In the genomic region with DNA sequence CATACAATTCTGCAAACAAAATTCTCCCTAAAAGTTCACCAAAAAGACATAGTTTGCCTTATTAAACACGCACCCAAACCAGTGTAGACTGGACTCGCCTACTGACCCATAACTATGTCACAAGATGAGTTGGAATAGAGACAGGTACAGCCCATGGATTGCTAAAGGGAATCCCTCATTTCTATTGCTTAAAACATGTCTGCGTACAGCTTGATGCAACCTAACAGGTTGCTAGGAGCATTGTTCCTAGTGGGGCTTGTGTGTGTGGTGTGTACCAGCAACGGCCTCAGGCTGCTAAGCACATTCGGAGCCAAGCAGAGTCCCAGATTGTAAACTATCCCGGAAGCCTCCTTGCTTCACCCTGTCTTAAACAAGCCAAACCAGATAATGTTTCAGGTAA, we compare ENCODE assay signal across 9 mouse cellular contexts. TPM values are rescaled to one million over a fixed set of nuclear protein-coding genes. Genes with fewer than 3 reads are reported as not detected.
DNase-seq lines count a peak whose midpoint lies in the region; ATAC-seq and TF ChIP-seq lines count a peak whose summit lies in the region.
"Had no signal": no experiment of that assay in that cellular context is flagged by ENCODE, and none has a peak within 500 bp of the region (broad histone marks: within the 10 kb centered on the region; RNA-seq: fewer than 3 reads in every experiment).

No protein-coding gene starts in this region.

- H3K27ac ChIP-seq in heart, embryonic 15.5 days: no peak overlapping the region
- no peak overlapping the region for H3K27ac ChIP-seq in ES-E14 (ENCODE audit: insufficient read depth, low read depth, low read length, poor library complexity, severe bottlenecking)
- H3K27ac ChIP-seq in liver, embryonic 11.5 days (ENCODE audit: low read depth, low read length): no peak overlapping the region
- H3K27ac ChIP-seq: limb, embryonic 12.5 days had no signal

- in situ Hi-C loops in ES-E14 (cut with MboI; ENCODE audit: low sequenced_read_pairs in 2 of 2, unreplicated experiment in 2 of 2): no loop called here

- no peaks in the 10 kb centered on the region for H3K9me3 ChIP-seq in heart, embryonic 15.5 days (replicated peaks)
- no peaks in the 10 kb centered on the region for H3K9me3 ChIP-seq in ES-E14 (ENCODE audit: control insufficient read depth, insufficient read depth, low read depth, low read length)
- no peaks in the 10 kb centered on the region for H3K9me3 ChIP-seq in liver, embryonic 11.5 days (ENCODE audit: control insufficient read depth, low read length)
- H3K9me3 ChIP-seq: limb, embryonic 12.5 days had no signal

- no peak for DNase-seq in heart, postnatal 4 days
- peak; percentile 38 for DNase-seq in 416B (ENCODE audit: low read depth)
- no peak for DNase-seq in ES-E14 (ENCODE audit: low read depth, low spot score)
- no peak for DNase-seq in liver, embryonic 11.5 days (ENCODE audit: low spot score)
- DNase-seq in spleen, postnatal 14 days (ENCODE audit: low spot score in 2 of 2): no peak
- DNase-seq in c-Kit-positive CD71-positive TER-119-positive erythroid progenitor cells, embryonic 14.5 days (ENCODE audit: low spot score): no peak
- DNase-seq in yolk sac, embryonic 10.5 days (ENCODE audit: low spot score): no peak

- WGBS in heart, embryonic 15.5 days: 66% methylated on average over 6 of the region's 6 CpGs
- 71% methylated on average over 6 of the region's 6 CpGs for WGBS in liver, embryonic 11.5 days

- H3K4me1 ChIP-seq in heart, embryonic 15.5 days (replicated peaks): peaks cover 27% of the 10 kb centered on the region
- peaks cover 2 to 25% of the 10 kb centered on the region in 2 experiments; a peak in 3 of 4 replicates for H3K4me1 ChIP-seq in ES-E14 (ENCODE audit: control insufficient read depth in 2 of 2, insufficient read depth in 2 of 2, low read length in 2 of 2, poor library complexity in 1 of 2)
- no peaks in the 10 kb centered on the region for H3K4me1 ChIP-seq in liver, embryonic 11.5 days (replicated peaks; ENCODE audit: control insufficient read depth, insufficient read depth, low read length)

- no peaks in the 10 kb centered on the region for H3K36me3 ChIP-seq in heart, embryonic 15.5 days
- H3K36me3 ChIP-seq in ES-E14 (ENCODE audit: control insufficient read depth, insufficient read depth, low read length, poor library complexity, severe bottlenecking): peaks cover 12% of the 10 kb centered on the region; the same call in 1 of the 2 replicates
- H3K36me3 ChIP-seq in liver, embryonic 11.5 days (ENCODE audit: control insufficient read depth, insufficient read depth, low read length): no peaks in the 10 kb centered on the region
- H3K36me3 ChIP-seq: limb, embryonic 12.5 days had no signal

- peak overlapping the region; percentile 12; the same call in 1 of the 2 replicates for H3K4me3 ChIP-seq in heart, embryonic 15.5 days
- H3K4me3 ChIP-seq in ES-E14 (ENCODE audit: insufficient read depth in 1 of 2, low read depth in 1 of 2, low read length in 2 of 2, poor library complexity in 1 of 2, severe bottlenecking in 1 of 2): peak overlapping the region; percentile 72 to 74
- no peak overlapping the region for H3K4me3 ChIP-seq in liver, embryonic 11.5 days (ENCODE audit: low read depth, low read length)
- H3K4me3 ChIP-seq: limb, embryonic 12.5 days had no signal

- ATAC-seq in heart, embryonic 15.5 days (replicated peaks; ENCODE audit: insufficient number of reproducible peaks, insufficient read depth, low FRiP score, low read depth): no peak
- ATAC-seq in liver, embryonic 11.5 days (replicated peaks; ENCODE audit: low FRiP score): no peak

- H3K27me3 ChIP-seq in heart, embryonic 15.5 days: no peaks in the 10 kb centered on the region
- no peaks in the 10 kb centered on the region for H3K27me3 ChIP-seq in liver, embryonic 11.5 days (replicated peaks; ENCODE audit: control insufficient read depth, insufficient read depth, low read length)
- H3K27me3 ChIP-seq: limb, embryonic 12.5 days had no signal

- peak overlapping the region; percentile 55 for H3K4me2 ChIP-seq in heart, embryonic 15.5 days
- H3K4me2 ChIP-seq in liver, embryonic 11.5 days: peak overlapping the region; percentile 60; the same call in 1 of the 2 replicates

- H3K9ac ChIP-seq in heart, embryonic 15.5 days: no peak overlapping the region
- H3K9ac ChIP-seq in ES-E14 (ENCODE audit: insufficient read depth, low read depth, low read length, poor library complexity, severe bottlenecking): peak overlapping the region; percentile 9; the same call in 1 of the 2 replicates
- H3K9ac ChIP-seq in liver, embryonic 11.5 days (ENCODE audit: low read depth, low read length): no peak overlapping the region
- H3K9ac ChIP-seq: limb, embryonic 12.5 days had no signal

TF ChIP-seq in ES-E14, 5 proteins besides CTCF, POLR2A, EP300 and RAD21:
- TF ChIP-seq ZNF384 (IDR thresholded peaks at IDR 0.05; ENCODE audit: low read depth, low read length) (no peak), ZC3H11A (IDR thresholded peaks at IDR 0.05; ENCODE audit: borderline replicate concordance, low read depth, low read length) (no peak), CHD2 (IDR thresholded peaks at IDR 0.05; ENCODE audit: low read depth, low read length) (no peak), MAFK (IDR thresholded peaks at IDR 0.05; ENCODE audit: insufficient read depth, low read depth, low read length) (no peak), HCFC1 (IDR thresholded peaks at IDR 0.05; ENCODE audit: borderline replicate concordance, insufficient read depth, low read length) (no peak)

RNA-seq across cellular contexts. Expression of gene Adipor2, which starts 0.9 kb away (rescaled TPM):
- polyA plus RNA-seq in heart, embryonic 15.5 days (2015; fragmentation: Nextera tagmentation; extraction: Ambion mirVana): 31.2 and 33.9 TPM in 2 replicates
- total RNA-seq in heart, postnatal 4 days (2021): 10 to 100 TPM; 55.5 to 55.7 TPM
- 59.4 and 81.2 TPM in 2 replicates for total RNA-seq in ES-E14 (2012; rRNA removed)
- 15.8 and 16.5 TPM in 2 replicates for polyA plus RNA-seq in liver, embryonic 11.5 days (2014; fragmentation: Nextera tagmentation; extraction: Ambion mirVana)
